Mouse (Mus musculus) gastrocnemius, adult 2 months (tissue): ENCODE results near the gene Cdc42ep5. TPM values are rescaled to one million over a fixed set of nuclear protein-coding genes. Genes with fewer than 3 reads are reported as not detected.
A peak's percentile ranks its signal among the peaks of the same experiment; 100 is the strongest.

Source experiments
- DNase-seq: peaks from one replicate; pipeline ENCODE4 v3.0.0; 2022
- H3K27ac ChIP-seq: fragments of 200-600 bp; 2 replicates; pipeline ENCODE4 v1.8.1; 2022; ENCODE audit warnings: mild to moderate bottlenecking
- H3K4me3 ChIP-seq: fragments of 200-600 bp; 2 replicates; pipeline ENCODE4 v1.8.1; 2022; ENCODE audit warnings: mild to moderate bottlenecking, moderate library complexity
- CTCF ChIP-seq: fragments of 200-600 bp; IDR thresholded peaks from 2 replicates; pipeline ENCODE4 v1.8.1; 2022; ENCODE audit warnings: antibody characterized with exemption, mild to moderate bottlenecking, moderate library complexity
- intact Hi-C: fragments of 180-260 bp; cut with DNase I; formaldehyde crosslinking; loops from one replicate; pipeline ENCODE4 v1.15.1; 2025
- total RNA-seq, 2 experiments: library from RNA; stranded (reverse); gene quantifications; 2 replicates each; pipeline ENCODE4 v1.2.3; 2021

The Cdc42ep5 gene
- total RNA-seq, 2 experiments from 2014 or later, result 1.4 to 2.0 TPM

- no peak for TF ChIP-seq CTCF
- Histone ChIP-seq H3K27ac (no peak overlapping the region), H3K4me3 (no peak overlapping the region)
- intact Hi-C loops, result loop anchor here (10.0 kb wide), 1 partner anchor 499 kb away; the partner anchor contains the start of gene Cnot3
- no peak for DNase-seq
Measured at GRCm38 (mm10) chr7:4144046-4144445, 20.6 kb downstream of the Cdc42ep5 start.

- Histone ChIP-seq H3K27ac (no peak overlapping the region), H3K4me3 (no peak overlapping the region)
- intact Hi-C loops, result loop anchor here (10.0 kb wide), 1 partner anchor 499 kb away; the partner anchor contains the start of gene Cnot3
- no peak for TF ChIP-seq CTCF
- DNase-seq, result no peak
Measured at GRCm38 (mm10) chr7:4143506-4143905, 21.2 kb downstream of the Cdc42ep5 start.

GRCm38 (mm10) chr7:4142796-4143445 is 21.7 kb downstream of the Cdc42ep5 start:
- H3K4me3 ChIP-seq, result no peak overlapping the region
- intact Hi-C loops, result loop anchor here (10.0 kb wide), 1 partner anchor 498 kb away; the partner anchor contains the start of gene Cnot3
- no peak overlapping the region for H3K27ac ChIP-seq
- DNase-seq, result no peak
- no peak for TF ChIP-seq CTCF

DNA sequence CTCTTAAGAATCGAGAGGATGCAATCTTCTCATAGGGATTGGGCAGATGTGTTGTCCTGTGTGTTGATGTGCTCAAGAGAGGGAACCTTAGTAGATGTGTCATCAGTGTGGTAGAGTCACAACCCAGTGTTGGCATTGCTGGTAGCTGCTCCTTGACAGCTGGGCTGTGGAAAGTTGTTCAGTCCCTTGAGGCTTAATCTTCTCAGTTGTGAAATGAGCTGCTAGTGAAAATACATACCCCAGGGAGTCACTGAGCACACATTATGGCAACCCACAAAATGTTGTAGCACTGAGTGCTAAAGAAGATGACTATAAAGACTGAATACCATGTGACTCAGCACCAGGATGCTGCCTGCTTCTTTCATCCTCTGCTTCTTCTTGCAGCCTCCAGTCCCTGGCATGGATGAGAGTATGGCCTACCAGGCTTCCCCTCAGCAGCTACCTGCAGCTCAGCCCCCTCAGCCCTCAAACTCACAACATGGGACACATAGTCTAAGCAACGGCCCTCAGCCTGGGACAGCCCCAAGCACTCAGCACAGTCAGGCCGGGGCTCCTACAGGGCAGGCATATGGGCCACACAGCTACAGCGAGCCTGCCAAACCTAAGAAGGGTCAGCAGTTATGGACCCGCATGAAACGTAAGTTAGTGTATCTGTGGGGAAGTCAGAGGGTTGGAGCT is 22.9 kb downstream of the Cdc42ep5 start:
- DNase-seq, result no peak

GRCm38 (mm10) chr7:4139391-4139790 is 25.3 kb downstream of the Cdc42ep5 start:
- no peak overlapping the region for H3K27ac ChIP-seq
- DNase-seq, result no peak
- H3K4me3 ChIP-seq, result no peak overlapping the region
- TF ChIP-seq CTCF, result no peak
- intact Hi-C loops, result loop anchor here (5.0 to 10.0 kb wide), 2 partner anchors 525 to 923 kb away; partner anchors contain the start of genes Ndufa3, Oscar and U2af2

More for the DNA sequence above, 22.9 kb downstream of the Cdc42ep5 start:
- Histone ChIP-seq H3K27ac (no peak overlapping the region), H3K4me3 (no peak overlapping the region)
- TF ChIP-seq CTCF, result no peak
- intact Hi-C loops, result loop anchor here (10.0 kb wide), 1 partner anchor 497 kb away; the partner anchor contains the start of gene Cnot3

DNA sequence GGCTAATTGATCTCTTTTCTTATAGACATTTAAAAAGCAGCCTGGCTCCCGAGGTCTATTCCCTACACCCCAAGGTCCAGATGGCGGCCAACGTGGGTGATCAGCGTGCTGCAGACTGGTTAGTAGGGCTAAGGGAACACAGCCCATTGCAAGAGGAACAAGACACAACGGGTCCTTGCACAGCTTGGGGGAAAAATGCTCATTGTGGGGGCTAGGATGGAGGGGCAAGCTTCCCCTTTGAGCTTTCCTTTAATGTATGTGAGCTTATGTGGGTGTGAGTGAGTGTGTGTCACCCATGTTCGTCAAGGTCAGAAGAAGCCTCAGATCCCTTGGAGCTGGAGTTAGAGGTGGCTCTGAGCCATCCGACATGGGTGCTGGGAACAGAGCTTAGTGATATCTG is 26.0 kb downstream of the Cdc42ep5 start:
- H3K27ac ChIP-seq, result no peak overlapping the region
- no peak for TF ChIP-seq CTCF
- intact Hi-C loops, result loop anchor here (5.0 to 10.0 kb wide), 2 partner anchors 524 to 924 kb away; partner anchors contain the start of genes Ndufa3, Oscar and U2af2
- DNase-seq, result no peak
- peak overlapping the region; percentile 85 for H3K4me3 ChIP-seq

- TF ChIP-seq CTCF, result no peak
- no peak overlapping the region for H3K27ac ChIP-seq
- intact Hi-C loops, result loop anchor here (5.0 to 10.0 kb wide), 2 partner anchors 523 to 924 kb away; partner anchors contain the start of genes Ndufa3, Oscar and U2af2
- H3K4me3 ChIP-seq, result peak overlapping the region; percentile 85
- DNase-seq, result no peak
Measured at GRCm38 (mm10) chr7:4138181-4138580, 26.5 kb downstream of the Cdc42ep5 start.

DNA sequence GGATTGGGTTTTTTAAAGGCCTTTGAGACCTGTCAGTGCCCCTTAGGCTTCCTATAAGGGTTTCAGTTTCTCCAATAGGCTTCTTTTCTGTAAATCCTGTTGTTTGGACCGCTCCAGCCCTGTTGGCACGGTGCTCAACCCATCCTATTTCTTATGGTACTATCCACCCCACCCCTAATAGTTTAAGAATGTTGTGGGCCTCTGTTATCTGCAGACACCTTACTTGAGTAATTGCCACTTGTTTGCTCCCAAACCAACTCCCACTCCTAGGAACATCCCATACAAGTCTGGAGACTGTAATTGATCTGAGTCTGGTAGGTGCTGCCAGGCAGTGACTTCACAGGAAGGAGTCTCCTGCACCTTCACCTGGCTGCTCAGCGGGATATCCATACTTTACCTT is 26.9 kb downstream of the Cdc42ep5 start:
- no peak for TF ChIP-seq CTCF
- peak overlapping the region; percentile 97 for H3K27ac ChIP-seq
- peak overlapping the region; percentile 85 for H3K4me3 ChIP-seq
- no peak for DNase-seq
- intact Hi-C loops, result loop anchor here (2.0 to 10.0 kb wide), 3 partner anchors 13 to 925 kb away; partner anchors contain the start of genes Leng9, Ndufa3, Oscar and U2af2

DNA sequence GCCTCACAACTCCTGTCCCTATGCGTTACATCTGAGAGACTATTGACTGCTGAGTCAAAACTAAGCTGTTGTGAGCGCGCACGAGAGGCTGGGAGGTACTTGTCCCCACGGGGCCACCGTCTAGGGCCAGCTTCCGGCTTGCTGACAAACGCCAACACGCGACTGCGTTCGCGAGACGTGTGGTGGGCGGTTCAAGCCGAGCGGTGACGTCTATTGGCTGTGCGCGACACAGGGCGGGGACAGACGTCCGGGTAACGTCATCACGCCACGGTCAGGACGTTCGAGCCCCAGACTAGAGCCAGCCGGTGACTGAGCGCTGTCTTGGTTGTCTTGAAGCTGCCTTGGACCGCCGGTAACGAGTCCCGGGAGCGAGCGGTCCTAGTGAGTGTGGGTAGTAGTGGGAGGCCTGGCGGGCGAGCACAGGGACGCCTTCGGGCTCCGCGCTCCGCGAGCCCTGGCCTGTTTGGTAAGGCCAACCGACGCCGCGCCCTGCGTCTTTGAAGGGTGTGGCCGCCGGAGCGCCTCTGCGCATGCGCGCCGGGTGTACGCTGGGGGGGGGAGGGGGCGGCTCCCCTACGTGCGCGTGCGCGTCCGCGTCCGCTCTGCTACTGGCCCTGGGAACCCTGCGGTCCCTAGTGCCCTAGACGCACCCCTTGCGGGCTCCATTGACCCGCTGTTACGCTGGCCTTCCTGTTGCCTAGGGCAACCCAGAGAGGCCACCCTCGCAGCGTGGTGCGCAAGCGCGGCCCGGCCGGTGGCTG is 27.7 kb downstream of the Cdc42ep5 start, which contains the start of gene Leng8:
TSS of gene Leng8 (plus strand) at position 269 of the 761 bp plus-strand sequence.
- intact Hi-C loops, result loop anchor here (2.0 to 10.0 kb wide), 3 partner anchors 14 to 925 kb away; partner anchors contain the start of genes Leng9, Ndufa3, Oscar and U2af2
- peak; percentile 99 for DNase-seq
- TF ChIP-seq CTCF, result no peak; the same call in 1 of the 2 replicates
- peak within 1 kb of the TSS; percentile 97 for H3K27ac ChIP-seq
- H3K4me3 ChIP-seq, result peak within 1 kb of the TSS; percentile 85

GRCm38 (mm10) chr7:4136404-4136770 is 28.3 kb downstream of the Cdc42ep5 start:
- intact Hi-C loops, result loop anchor here (2.0 to 10.0 kb wide), 3 partner anchors 14 to 926 kb away; partner anchors contain the start of genes Leng9, Ndufa3, Oscar and U2af2
- TF ChIP-seq CTCF, result no peak
- peak overlapping the region; percentile 85 for H3K4me3 ChIP-seq
- peak overlapping the region; percentile 97 for H3K27ac ChIP-seq
- DNase-seq, result peak; percentile 45

GRCm38 (mm10) chr7:4134911-4135310 is 29.7 kb downstream of the Cdc42ep5 start:
- TF ChIP-seq CTCF, result no peak
- H3K4me3 ChIP-seq, result no peak overlapping the region
- intact Hi-C loops, result loop anchor here (5.0 to 10.0 kb wide), 2 partner anchors 520 to 927 kb away; partner anchors contain the start of genes Ndufa3, Oscar and U2af2
- DNase-seq, result no peak
- no peak overlapping the region for H3K27ac ChIP-seq

DNA sequence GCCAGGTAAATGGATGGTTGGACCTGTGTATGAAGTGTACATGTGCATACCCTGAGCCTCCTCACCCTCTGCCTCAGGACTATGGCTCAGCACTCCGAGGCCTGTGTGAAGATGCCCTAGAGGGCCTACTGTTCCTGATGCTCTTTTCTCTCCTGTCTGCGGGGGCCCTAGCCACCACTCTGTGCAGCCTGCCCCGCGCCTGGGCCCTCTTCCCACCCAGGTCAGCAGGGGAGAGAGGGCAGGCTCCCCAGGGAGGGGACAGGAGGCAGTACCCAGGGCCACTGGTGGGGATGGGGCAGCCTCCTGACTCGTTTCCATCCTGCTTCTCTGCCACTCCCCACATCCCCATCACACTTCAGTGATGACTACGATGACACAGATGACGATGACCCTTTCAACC is 31.7 kb downstream of the Cdc42ep5 start:
- Histone ChIP-seq H3K27ac (no peak overlapping the region), H3K4me3 (no peak overlapping the region)
- no peak for TF ChIP-seq CTCF
- intact Hi-C loops, result loop anchor here (10.0 kb wide), 1 partner anchor 518 kb away; the partner anchor contains the start of genes Ndufa3 and Oscar
- DNase-seq, result no peak
